Mouse (Mus musculus) gastrocnemius, postnatal 25 days (tissue): ENCODE results near the gene Nrxn2. TPM values are rescaled to one million over a fixed set of nuclear protein-coding genes. Genes with fewer than 3 reads are reported as not detected.

Source experiments
- DNase-seq: peaks from one replicate; pipeline ENCODE4 v3.0.0; 2022
- total RNA-seq, 2 experiments: library from RNA; stranded (reverse); gene quantifications; 1 replicate in 1 of 2; 2 replicates in 1 of 2; pipeline ENCODE4 v1.2.3; 2021

The Nrxn2 gene
- total RNA-seq, 2 experiments from 2014 or later, result 0.91 to 1.4 TPM

DNA sequence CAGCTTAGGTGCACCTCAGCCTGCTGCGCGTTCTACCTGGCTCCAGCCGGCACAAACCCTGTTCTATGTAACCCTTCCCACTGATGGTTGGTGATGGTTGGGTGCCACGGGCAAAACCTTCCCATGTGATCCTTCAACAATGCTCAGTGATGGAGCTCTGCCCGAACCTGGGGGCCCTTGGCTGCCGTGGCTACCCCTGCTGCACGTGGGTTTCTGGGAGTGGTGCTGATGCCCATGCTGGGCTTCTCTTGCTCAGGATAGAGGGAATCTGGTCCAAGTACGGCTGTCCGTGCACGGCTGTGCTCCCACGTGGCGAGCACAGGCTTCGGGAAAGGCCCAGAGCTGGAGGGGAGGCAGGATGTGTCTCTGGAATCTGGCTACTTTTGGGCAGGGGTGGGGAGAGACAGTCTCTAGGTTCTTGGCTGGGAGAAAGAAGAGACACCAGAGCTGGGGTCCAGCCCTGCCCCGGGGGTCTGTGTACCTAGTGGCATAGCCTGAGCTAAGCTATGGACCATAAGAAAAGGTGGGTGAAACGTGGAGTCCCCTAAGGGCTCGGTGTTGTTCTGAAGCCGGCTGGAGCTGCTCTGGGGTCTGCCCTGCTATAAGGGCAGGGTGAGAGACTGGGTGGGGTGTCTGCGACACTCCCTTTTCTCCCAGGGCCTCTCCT, 76.1 kb downstream of the Nrxn2 start:
- no peak for DNase-seq

DNA sequence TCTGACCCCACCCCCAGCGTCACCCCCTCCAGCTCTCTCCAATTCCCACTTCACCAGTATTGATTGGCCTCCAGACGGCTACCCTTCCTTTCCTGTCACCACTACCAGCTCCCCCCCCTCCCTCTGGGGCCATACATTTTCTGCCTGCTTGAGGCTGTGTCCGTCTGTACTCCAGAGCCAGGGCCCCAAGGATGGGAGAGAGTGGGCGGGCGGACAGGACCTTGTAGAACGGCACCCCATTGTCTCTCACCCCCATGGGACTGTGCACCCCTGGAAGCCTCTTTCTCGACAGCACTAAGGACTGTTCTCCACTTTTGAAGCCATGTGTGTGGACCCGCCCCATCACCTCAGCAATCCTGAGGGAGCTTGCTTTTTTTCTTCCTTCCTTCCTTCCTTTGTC, 77.2 kb downstream of the Nrxn2 start:
- no peak for DNase-seq

DNA sequence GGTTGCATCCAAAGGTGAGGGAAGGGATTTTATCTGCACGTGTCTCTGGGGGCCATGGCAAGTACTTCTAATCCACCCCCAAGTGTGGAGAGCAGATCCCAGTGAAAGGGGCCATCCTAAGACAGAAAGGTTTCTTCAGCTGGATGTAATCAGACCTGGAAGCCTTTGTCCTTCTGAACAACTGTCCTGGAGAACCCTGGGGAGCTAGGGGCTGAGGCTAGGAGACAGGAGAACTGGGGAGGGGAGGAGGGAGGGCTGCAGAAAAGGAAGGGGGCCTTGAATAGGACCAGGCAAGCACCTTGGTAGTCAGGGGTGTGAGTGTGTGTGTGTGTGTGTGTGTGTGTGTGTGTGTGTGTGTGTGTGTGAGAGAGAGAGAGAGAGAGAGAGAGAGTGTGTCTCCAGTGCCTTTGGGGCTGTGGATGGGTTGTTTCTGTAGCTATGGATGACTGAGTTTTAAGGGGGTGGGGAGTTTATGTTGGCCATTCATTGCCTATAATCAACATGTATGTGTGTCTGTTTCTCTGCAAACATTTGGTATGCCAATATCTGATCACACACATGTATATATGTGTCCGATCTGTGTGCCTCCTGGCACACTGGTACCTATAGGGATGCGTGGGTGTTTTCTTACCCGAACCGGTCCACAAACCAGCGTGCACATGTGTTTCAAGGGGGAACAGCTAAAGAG, 78.1 kb downstream of the Nrxn2 start:
- no peak for DNase-seq

DNA sequence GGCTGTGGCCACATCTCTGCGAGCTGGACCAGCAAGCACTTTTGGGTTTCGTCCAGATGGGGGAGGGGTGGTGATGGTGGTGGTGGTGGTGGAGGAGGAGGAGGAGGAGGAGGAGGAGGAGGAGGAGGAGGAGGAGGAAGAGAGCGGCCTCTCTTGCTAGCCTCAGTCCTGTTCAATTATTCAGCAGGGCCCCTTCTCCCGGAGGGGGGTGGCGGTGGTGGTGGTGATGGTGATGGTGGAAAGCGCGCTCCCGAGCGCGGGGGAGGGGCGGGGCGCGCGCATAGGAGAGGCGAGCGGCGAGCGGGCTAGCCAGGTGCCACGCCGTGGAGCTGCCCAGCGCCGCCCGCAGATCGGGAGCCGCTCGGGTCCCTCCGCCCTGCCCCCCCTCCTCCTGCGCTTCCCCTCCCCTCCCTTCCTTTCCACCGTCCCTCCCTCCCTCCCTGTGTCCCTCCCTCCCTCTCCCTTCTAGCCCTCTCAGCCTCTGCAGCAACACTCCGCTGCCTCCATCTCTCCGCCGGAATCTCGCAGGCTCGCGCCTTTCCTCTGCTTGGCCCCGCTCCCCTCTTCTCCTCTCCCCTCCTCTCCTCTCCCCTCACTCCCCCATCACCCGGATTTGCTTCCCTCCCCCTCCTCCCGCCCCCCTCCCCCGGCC, 78.7 kb downstream of the Nrxn2 start:
- no peak for DNase-seq

DNA sequence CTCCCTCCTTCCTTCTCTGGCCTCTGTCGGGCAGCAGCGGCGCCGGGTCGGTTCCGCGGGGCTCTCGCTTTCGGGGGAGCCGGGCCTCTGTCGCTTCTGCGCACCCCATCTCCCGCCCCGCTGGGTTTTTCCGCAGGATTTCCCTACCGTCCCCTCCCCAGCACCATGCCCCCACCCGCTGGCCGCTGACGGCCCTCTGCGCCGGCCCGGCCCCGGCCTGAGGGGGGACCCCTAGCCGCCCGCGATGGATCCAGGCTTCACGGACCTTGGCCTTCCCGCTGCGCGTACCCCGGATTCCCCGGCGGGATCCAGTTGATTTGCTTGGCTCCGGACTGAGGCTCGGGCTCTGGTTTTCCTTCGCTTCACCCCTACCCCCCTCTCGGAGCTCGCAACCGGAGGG, 79.3 kb downstream of the Nrxn2 start:
- no peak for DNase-seq

DNA sequence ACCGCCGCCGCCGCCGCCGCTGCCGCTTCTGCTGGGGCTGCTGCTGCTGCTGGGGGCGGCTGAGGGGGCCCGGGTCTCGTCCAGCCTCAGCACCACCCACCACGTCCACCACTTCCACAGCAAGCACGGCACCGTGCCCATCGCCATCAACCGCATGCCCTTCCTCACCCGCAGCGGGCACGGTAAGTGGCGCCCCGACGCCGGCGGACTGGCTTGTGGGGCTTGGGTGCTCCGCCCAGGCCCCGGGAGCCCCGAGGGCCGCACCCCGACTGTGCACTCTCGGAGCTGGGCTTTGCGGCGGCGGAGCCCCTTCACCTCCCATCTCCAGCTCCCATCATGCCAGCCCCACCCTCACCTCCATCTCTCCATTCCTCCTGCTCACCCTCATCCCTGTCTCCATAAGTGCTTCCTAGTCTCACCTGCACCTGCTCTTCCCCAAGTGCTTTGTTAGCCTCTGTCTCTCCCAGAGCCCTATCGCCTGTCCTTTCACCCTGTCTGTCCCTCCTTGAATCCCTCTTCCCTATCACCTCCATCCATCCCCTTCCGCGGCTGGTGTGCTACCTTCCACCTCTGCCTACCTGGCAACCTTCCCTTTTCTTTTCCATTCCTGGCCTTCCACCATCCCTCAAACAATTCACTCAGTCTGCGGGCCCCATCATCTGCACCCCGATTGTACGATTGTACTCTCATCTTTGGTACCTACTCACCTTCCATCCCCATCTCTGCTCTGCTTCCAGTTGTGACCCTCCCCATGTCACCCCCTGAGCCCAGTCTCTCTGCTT, 80.0 kb downstream of the Nrxn2 start:
- DNase-seq, result no peak

DNA sequence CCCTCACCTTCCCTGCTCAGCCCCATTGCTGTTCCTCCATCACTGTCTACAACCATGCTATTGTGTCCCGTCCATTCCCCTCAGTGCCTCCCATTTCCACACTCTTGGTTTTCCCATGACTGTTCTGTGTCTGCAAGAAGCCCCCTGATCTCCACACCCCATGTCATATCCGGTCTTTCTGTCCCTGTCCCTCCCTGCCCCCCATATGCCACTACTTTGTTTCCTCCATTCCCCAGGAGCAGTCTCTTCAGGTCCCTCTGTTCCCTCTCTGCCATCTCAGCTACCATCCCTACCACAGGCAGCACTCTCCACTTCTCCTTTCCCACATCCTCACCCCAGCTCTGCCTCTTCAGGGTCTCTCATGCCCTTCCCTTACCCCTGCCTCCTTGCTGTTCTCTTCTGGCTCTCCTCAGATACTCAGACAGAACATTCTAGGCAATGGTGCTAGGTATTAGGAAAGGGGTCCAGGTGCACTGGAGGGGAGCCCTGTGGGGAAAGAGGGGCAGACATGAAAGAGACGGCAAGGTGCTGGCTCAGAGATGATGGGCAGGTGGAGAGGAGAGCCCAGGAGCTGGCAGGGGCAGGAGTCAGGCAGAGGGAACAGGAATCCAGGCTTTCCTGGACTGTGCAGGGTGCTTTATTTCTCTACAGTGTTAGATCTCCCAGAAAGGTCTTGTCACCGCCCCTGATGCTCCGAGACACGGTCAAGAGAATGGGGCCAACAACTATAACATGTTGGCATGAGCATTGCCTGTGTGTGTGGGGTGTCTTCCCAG, 81.5 kb downstream of the Nrxn2 start:
- DNase-seq, result no peak

DNA sequence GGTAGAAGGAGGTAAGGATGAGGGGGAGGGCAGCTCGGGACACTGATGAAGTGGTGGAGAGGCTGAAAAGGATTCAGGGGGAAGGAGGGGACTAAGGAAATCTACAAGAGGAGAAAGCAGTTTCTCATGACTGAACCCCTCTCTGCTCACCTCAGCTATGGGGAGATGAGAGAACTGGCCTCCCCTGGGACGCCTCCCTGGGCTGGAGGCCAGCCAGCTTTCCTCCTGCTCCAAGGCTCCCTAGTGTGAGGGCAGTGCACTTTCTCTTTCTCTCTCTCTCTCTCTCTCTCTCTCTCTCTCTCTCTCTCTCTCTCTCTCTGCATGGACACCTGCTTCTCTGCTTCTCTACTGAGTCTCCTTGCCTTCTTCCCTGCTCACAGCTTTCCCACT, 82.1 kb downstream of the Nrxn2 start:
- no peak for DNase-seq

DNA sequence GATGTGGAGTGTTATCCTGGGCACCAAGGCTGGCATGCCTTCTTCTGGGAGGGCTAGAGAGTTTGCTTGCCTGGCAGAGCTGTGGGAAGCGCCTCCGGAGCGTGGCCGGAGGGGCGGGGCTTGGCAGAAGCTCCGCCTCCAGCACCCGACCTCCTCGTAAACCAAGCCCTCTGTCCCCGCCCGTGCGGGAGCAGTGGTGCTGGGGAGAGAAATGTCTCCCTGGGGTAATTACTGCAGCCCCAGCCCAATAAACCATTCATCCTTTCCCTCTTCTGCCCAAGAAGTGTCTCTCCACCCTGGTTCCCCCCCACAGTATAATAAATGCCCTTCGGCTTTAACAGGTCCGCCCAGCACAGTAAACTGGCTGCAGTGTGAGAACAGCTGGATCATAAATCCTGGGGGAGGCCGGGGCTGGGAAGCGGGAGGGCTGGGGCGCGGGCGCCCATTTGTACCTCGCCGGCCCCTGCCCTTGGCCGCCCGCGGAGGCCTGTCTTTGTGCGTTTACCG, 83.6 kb downstream of the Nrxn2 start:
- DNase-seq, result peak; percentile 21

DNA sequence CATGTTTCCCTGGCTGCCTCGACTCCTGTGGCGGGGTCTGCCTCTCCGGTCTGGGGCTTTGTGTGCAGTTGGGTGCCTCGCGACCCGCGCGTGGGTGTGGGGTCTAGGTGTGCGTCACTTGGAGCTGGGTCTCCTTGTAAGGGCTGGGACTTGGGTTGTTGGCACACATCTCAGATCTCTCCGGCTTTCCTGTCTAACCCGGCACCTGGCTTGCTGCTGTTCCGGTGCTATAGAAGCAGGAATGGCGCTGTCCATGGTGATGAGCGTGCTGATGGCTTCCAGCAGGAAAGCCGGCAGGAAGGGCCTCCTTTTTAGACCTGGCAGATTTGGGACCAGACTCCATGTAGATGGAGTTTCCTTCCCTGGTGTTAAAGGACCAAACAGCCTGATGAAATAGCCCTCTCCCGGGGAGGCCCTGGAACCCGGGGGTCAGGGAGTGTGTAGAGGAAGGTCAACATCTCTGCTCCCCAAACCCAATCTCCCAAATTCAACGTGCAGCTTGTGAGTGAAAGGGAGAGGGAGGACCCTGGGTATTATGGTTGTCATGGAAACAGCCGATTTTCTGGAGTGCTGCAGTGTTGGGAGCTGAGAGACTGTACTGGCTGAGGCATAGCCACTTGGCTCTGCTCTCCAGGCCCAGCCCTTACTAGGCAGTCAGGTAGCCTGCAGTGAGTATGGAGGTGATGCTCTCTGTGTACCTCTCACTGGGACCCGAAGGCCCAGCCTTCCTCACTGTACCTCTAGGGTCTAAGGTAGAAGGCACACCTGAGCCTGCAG, 84.2 kb downstream of the Nrxn2 start:
- no peak for DNase-seq

DNA sequence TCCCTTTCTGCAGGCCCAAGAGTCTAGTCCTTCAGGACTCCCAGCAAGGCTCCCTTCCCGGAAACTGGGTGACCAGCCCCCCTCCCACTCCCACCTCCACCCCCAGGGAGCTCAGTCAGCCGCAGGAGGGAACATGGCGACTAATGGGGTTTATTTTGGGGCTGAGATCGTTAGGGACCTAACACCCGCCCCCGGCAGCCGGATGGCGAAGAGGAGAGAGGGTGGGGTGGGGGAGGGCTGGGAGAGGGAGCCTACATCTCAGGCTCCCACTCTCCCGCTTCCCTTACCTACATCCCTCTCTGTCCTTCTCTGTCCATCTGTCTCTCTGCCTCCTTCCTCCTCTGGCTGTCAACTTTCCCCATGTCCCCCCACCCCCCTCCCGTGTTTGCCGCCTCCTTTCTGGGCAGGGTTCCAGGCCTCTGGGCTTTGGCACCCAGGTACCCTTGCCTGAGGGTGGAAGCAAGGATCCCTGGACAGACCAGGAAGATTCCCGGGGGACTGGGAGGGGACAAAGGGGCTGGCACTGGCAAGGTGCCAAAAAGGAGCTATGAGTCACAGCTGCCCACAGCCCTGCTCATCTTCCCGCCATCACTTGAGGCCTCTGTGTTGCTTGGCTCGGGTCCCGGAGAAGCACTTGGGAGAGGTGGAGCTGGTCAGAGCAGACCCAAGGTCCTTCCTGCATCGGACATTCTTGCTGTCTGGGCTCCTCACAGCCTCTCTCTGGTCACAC, 85.6 kb downstream of the Nrxn2 start:
- no peak for DNase-seq

DNA sequence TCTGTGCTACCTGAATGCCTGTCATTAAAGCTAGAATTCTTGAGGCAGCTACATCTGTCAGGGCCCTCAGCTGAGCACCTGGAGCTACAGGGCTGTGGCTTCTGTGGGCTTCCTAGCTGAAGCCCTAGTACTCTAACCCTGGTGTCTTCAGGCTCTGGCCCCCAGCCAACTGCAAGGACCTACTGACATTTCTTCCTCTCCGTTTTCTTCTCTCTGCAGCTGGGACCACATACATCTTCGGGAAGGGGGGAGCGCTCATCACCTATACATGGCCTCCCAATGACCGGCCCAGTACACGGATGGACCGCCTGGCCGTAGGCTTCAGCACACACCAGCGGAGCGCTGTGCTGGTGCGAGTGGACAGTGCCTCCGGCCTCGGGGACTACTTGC, 86.1 kb downstream of the Nrxn2 start:
- no peak for DNase-seq

DNA sequence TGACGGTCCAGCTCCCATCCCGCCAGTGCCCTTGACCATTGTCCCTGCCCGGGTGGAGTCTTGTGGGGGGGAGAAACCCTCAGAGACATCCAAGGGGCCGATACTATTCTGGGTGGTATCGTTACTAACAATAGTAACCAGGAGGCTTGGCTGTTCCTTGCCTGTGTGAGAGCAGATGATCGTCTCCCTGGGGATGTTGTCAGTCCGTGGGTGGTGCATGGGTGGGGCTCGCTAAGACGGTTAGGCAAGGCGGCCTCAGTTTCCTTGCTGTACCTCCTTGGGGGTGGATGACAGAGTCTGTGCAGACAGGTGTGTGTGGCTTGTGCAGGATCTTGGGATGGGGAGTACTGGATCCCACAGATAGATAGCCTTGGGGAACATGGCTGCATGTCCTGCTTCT, 88.9 kb downstream of the Nrxn2 start:
- no peak for DNase-seq

DNA sequence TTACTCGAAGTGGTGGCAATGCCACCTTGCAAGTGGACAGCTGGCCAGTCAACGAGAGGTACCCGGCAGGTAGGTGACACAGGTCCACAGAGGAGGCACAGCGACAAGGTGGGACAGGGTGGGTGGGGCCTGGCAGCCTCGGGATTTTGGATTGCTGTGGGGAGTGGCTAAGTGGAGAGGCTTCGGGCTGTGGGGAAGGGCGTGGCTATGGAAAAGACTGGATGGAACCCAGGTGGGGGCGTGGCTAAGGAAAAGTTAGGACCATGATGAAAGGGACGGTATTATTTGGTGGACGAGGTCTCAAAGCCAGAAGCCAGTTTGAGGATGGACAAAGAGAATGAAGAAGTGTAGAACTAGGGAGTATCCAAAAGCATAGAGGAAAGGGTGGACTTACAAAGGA, 91.3 kb downstream of the Nrxn2 start:
- DNase-seq, result no peak

DNA sequence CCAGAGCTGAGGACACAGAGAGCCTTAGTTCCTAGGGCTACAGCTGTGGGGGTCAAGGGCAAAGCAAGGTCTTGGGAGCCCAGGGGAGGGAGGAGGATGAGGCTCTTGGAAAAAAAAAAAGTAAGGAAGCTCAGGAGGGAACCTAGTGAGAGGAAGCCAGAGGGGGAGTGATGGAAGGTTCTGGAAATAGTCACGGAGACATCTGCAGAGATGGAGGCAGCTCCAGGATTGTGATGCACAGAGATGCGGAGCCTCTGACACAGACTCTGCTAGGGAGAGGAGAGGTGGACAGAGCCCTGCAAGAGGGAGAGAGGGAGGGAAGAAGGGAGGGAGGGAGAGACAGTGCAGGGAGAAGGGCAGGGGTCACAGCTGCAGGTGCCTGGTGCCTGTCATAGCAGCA, 92.0 kb downstream of the Nrxn2 start:
- DNase-seq, result no peak

DNA sequence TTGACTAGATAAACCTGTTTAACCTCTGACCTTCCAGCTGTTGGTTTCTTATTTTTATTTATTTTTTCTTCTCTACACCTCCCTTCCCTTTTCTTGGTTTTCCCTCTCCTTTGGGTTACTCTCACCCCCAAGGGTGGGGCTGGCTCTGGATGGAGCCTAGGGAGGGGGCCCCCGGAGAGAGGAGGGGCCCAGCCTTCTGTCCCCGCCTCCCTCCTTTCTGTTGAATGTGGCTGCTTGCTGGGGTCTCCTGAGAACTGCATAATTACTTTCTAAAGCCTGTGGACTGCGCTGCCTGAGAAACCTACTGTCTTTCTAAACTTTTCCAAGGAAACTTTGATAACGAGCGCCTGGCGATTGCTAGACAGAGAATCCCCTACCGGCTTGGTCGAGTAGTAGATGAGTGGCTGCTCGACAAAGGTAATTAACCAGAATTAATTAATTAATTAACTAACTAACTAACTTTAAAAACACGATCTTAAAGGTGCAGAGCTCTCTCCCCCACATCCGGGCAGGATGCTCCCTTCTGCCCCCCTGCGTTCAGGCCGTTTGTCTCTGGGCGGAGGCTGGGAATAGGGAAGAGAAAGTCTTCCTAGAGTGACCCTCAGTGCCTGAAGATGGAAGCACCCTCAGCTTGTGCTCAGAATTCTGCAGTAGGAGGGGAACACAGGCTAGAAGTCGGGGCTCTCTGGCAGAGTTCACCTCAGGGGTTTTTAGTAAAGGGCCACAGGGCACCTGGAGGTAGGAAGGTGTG, 95.0 kb downstream of the Nrxn2 start:
- no peak for DNase-seq

DNA sequence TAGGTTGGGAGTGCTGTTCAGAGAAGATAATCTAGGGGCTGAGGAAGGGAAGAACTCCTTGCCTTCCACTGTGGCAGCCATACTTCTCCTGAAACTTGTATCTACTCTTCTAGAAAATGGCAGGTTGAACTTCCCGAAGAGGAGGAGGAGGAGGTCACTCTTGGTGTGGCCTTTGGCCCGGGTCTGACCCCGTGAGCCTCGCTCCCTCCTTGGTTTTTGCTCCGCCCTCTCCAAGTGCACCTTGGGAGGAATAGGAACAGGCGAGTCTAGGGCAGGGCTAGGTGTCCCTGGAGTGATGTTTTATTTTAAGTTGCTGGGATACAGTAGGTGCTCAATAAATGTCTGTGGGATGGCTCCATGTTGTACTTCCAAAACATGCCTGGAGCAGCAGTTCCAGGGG, 96.4 kb downstream of the Nrxn2 start:
- no peak for DNase-seq

DNA sequence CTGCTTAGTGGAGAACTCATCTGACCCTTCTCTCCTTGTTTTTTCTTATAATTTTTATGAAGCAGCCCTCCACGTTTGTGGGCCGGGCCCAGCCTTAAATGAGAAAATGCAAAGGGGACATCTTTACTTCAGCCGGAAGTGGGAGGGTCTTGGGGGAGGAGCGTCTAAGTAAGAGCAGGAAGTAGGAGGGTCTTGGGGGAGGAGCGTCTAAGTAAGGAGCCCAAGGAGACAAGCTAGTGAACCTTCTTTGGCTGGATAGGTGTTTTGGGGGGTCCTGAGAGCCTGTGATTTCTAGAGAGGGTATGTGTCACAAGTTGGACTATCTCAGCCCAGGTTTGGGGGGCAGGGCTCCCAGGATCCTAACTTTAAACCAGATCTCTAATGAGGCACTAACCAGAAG, 96.9 kb downstream of the Nrxn2 start:
- no peak for DNase-seq

DNA sequence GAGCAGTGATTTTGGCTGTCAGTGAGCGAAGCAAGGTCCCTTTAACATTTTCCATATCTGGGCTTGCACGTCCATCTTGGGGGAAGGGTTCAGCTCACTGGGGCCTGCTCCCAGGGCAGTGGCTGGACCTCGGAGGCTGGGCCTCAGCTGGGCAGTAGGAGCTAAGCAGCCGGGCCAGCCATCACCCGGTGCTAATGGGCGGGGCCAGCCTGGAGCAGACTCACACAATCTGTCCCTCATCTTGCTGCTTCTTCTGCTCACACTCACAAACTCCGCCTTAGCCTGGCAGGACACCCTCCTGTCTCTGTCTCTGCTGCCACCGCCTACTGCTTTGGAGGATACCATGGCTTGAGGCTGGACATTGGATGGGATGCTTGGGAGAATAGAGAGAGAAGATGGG, 97.6 kb downstream of the Nrxn2 start:
- no peak for DNase-seq

DNA sequence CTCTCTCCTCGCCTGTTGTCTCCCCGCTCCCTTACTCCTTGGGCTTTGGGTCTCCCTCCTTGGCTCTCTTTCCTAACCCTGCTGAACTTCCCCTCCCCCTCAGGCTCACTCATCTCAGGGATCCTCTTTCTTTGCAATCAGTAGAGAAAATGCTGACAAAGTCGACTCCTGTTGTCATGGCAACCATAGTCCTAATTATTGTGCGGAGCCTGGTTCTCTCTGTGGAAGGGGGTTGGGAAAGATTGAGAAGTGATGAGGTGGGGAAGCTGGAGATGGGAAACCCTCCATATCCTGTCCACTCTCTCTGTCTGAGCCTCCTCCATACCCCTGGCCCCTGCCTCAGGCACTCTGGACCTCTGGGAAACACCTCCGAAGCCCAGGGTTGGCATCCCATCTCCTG, 100.1 kb downstream of the Nrxn2 start:
- no peak for DNase-seq
